Mouse (Mus musculus) NIH3T3 (cell line): ENCODE measurements around the gene Mtfr2.
A peak's percentile ranks its signal among the peaks of the same experiment; 100 is the strongest.

Source experiments
- DNase-seq: peaks from one replicate; pipeline ENCODE4 v3.0.0-alpha.2; 2012; ENCODE audit warnings: low read depth

The Mtfr2 gene

GRCm38 (mm10) chr10:20347285-20348214 is at the start of gene Mtfr2:
Gene Mtfr2 (plus strand): TSS chr10:20347770.
- peak; percentile 98 for DNase-seq

GRCm38 (mm10) chr10:20298152-20298920 is 49.2 kb upstream of the Mtfr2 start:
- no peak for DNase-seq

DNA sequence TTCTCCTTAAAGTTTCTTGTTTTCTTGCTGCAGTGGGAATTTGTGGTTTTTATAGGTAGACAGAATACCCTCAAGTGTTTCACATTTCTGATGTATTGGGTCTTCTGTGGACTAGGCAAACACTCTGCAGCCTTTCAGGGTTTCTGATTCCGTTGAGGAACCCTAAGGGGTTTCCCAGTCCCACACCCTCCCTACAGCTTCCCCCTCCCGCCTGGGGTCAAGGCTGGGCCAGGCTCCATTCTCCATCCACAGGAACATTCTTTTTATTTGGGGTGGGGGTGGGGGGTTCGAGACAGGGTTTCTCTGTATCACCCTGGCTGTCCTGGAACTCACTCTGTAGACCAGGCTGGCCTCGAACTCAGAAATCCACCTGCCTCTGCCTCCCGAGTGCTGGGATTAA is 48.5 kb upstream of the Mtfr2 start:
- no peak for DNase-seq

- DNase-seq, result no peak
These were observed 36.4 kb upstream of the Mtfr2 start for GRCm38 (mm10) chr10:20310969-20311769.

DNA sequence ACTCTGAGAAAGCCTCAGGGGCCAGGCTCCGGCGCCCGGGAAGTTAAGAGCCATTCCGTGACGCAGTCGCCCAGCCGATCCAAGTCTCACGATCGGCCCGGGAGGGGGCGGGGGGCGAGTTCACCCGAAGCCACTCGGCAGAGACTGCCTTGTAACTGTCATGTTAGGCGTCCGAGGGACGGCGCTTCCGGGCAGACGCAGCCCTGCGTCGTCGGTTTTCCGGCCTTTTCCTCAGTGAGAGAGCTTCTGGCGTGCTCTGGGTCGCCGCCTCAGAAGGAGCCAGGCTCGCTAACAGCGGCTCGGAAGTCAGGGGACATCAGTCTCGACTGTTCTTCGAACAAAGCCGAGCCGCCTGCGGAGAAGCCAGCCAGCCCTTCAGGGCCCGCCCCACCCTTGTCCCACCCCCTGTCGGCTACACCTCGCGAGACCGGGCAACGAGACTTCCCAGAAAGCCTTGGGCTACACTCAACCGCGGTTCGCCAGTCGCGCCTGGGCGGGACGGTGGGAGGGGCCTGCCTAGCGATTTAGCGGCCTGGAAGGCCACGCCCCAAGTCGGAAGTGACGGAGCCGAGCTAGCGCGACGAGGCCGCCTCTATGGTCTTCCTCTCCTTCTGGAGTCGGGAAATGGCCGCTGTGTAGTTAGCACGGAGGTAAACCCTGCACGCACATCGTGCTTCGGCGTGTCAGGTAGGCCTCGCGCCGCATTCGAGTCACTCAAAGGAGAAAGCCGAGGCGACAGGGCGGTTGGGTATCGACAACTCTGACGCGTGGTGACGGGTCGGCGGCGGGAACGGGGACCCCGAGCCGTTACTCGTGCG is 35.4 kb upstream of the Mtfr2 start, which contains the start of gene Bclaf1:
TSS of gene Bclaf1 (plus strand) at position 552 of the 818 bp plus-strand sequence.
- peak; percentile 100 for DNase-seq

DNA sequence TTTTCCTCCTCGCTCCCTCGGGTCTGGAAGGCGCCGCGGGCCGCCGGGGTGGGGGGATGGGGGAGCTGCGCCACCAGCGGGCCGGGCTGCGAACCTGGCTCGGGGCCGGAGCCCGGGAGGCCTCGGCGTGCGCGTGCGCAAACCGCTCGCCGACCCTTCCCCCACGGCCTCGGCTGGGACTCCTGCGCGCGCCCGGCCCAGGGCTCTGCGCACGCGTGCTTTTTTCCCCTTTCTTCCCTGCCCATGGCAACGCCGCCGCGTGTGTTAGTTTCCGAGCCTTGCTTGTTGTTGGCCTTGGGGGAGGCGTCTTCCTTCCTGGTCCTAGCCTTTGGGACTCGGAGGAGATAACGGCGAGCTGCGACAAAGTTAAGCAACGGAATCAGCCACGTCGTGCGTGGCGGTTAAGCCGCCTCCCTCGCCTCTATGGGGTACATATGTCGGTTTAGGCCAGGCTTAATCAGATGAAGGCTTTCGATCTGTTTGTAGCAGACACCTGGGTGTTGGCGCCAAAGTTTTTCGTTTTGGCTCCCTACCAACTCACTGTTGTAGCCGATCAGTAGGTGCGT is 34.8 kb upstream of the Mtfr2 start:
- peak; percentile 96 for DNase-seq

- no peak for DNase-seq
These were observed 34.1 kb upstream of the Mtfr2 start for GRCm38 (mm10) chr10:20313447-20313846.

DNA sequence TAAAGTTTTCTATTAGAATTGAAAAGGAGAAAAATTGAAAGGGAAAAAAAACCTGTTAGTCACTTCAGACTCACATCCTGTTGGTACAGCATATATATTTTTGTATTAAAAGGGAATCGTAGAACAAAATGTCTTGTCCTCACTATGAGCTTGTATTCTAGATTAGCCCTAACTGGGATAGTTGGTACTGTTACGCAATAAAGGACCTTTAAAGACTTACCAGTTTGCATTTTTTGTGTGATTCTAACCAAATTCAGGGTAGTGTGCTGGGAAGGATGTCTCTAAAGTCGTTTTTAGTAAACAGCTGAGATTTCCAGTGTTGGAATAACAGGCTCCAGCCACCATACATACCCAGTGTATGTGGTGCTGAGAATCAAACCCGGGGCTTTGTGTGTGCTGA is 33.6 kb upstream of the Mtfr2 start:
- DNase-seq, result no peak

- peak; percentile 37 for DNase-seq
These were observed 32.8 kb upstream of the Mtfr2 start for GRCm38 (mm10) chr10:20314797-20315196.

DNA sequence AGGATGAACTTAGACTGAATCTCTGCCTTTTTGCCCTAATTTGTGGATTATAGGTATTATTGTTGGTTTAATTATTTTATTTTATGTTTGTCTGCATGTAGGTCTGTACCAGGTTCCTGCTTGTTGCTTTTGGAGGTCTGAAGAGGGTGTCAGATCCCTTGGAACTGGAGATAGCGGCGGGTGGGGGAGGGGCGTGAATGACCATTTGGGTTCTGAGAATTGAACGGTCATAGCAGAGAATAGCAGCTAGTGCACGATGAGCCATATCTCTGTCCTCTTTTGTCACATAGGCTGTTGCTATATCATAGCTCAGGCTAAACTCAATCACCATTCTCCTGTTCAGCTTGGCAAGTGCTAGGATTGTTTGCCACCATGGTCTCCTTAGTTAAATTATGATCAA is 30.1 kb upstream of the Mtfr2 start:
- no peak for DNase-seq

- DNase-seq, result no peak
These were observed 21.3 kb upstream of the Mtfr2 start for GRCm38 (mm10) chr10:20326226-20326625.

DNA sequence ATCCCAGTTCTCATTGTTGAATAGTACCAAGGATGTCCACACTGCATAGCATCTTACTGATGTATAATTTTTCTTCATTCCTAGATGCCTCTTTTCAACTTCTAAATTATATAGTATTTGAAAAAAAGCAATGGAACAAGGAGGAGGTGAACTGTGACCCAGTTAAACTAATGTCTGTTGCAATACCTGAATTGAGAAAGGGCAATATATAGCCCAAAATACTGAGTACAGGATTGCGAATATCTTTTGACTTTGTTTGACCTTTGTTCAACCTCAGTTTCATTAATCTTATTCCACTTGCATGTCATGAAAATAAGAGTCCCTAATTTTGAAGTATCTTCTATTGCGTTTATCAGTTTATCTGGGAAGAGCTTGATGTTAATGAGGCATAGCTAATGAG is 16.3 kb upstream of the Mtfr2 start:
- DNase-seq, result no peak

- DNase-seq, result no peak
These were observed 9.7 kb upstream of the Mtfr2 start for GRCm38 (mm10) chr10:20337872-20338271.

- peak; percentile 19 for DNase-seq
These were observed 1.8 kb upstream of the Mtfr2 start for GRCm38 (mm10) chr10:20345736-20346135.

DNA sequence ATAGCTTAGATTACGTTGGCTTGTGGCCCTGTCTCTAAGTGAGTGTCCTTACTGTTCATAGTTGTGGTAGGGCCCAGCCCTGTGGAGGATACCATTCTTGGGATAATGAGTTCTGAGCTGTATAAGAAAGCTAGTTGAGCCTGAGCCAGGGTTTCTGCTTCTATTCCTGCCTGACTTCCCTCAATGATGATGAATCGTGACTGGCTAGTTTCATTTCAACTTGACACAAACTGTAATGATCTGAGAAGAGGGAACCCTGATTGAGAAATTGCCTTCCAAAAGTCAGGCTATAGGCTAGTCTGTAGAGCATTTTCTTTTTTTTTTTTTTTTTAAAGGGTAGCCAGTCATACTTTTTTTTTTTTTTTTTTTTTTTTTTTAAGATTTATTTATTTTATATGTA is 1.3 kb downstream of the Mtfr2 start:
- no peak for DNase-seq

DNA sequence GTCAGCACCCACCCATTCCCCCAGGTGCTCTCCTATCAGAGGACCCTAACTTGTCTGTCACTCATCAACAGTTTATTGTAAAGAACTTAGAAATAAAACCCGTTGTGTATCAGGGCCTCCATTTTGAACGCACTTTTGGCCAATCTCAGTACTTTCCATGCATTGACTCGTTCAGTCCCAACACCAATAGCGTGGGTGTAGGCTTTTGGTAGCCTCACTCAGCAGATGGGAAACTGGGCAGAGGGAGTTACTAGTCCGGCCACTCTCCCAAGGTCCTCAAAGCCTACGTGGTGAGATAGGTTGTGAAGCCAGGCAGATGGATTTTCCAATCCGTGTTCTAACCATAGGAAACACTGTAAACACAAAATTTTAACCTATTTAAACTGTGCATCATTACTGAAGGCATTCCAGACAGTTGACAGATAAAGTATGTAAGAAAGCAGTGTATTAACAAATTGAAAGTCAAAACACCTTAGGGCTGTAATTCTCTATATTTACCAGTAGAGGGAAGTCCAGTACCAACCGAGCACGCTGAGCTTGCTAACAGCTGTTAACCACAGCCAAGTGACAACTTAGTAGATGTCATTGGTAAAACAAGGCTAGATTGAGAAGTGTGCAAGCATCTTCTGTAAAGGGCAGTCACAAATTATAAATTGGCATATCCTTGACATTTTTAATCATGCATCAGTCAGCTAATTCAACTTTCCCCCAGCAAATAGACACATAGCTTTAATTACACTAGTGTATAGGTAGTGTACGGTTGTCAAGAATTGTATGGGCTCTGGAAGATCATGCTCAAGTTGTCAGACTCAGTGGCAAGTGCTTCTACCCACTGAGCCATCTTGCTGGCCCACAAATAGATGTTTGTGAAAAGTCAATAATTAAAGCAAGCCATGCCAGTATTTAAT is 14.2 kb downstream of the Mtfr2 start:
- DNase-seq, result peak; percentile 70

GRCm38 (mm10) chr10:20362450-20363118 is 15.0 kb downstream of the Mtfr2 start:
- no peak for DNase-seq

DNA sequence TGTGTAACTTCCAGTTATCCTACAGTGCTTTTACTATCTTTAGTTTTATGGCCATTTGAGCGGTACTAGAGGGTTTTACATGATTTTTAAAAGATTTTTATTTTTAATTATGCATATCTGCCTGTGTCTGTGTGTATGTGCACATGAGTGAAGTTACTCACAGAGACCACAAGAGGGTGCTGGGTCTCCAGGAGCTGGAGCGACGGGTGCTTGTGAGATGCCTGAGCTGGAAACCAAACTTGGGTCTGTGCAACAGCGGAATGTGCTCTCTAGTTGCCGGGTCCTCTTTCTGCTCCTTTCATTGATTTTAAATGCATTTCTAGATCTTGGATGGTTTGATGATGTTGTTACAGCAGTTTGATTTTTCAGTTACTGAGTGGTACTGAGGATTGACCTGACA is 24.5 kb downstream of the Mtfr2 start:
- no peak for DNase-seq

DNA sequence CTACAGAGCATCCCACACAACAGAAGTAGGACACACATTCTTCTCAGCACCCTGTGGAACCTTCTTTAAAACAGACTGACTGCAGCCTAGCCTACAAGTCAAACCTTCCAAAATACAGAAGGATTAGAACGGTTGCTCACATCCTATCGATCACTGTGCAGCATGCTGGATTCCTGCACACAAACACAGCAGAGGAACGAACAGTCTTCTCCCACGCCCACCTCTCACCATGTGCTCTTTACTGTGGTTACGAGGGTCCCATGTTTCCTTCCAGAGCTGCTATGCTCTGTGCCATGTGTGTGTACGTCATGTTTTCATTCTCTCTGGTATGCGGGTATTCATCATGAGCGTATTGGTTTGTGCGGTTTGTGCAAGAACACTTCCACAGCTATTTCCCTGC is 30.1 kb downstream of the Mtfr2 start:
- DNase-seq, result no peak
